Comparison of ENCODE assay signal across 10 mouse cellular contexts in genomic region chr15:59194421-59194820, GRCm38 (mm10).
DNase-seq lines count a peak whose midpoint lies in the region; ATAC-seq and TF ChIP-seq lines count a peak whose summit lies in the region.
"Had no signal": no experiment of that assay in that cellular context is flagged by ENCODE, and none has a peak within 500 bp of the region (broad histone marks: within the 10 kb centered on the region; RNA-seq: fewer than 3 reads in every experiment).

No protein-coding gene starts in this region.

- H3K36me3 ChIP-seq in embryonic facial prominence, embryonic 11.5 days (replicated peaks; ENCODE audit: control insufficient read depth, insufficient read depth, low read depth, low read length): no peaks in the 10 kb centered on the region
- H3K36me3 ChIP-seq in hindbrain, embryonic 11.5 days (ENCODE audit: control insufficient read depth, insufficient read depth, low read length): no peaks in the 10 kb centered on the region
- no peaks in the 10 kb centered on the region for H3K36me3 ChIP-seq in thymus, adult 2 months (ENCODE audit: control insufficient read depth, insufficient read depth, low read length)
- H3K36me3 ChIP-seq: neural tube, embryonic 13.5 days had no signal

- no peak for TF ChIP-seq CTCF in thymus, adult 2 months (IDR thresholded peaks at IDR 0.05; ENCODE audit: borderline replicate concordance, control insufficient read depth, extremely low read depth, insufficient read depth, low read length, poor library complexity)

- H3K27me3 ChIP-seq in embryonic facial prominence, embryonic 11.5 days (ENCODE audit: control insufficient read depth, insufficient read depth, low read length): no peaks in the 10 kb centered on the region
- H3K27me3 ChIP-seq in hindbrain, embryonic 11.5 days (ENCODE audit: control insufficient read depth, insufficient read depth, low read length): no peaks in the 10 kb centered on the region
- H3K27me3 ChIP-seq in thymus, adult 2 months (ENCODE audit: control insufficient read depth, insufficient read depth, low read length): no peaks in the 10 kb centered on the region
- H3K27me3 ChIP-seq: neural tube, embryonic 13.5 days; Patski had no signal

- no peaks in the 10 kb centered on the region for H3K4me1 ChIP-seq in embryonic facial prominence, embryonic 11.5 days (ENCODE audit: control insufficient read depth, insufficient read depth, low read length)
- H3K4me1 ChIP-seq in hindbrain, embryonic 11.5 days (replicated peaks; ENCODE audit: control insufficient read depth, insufficient read depth, low read length): peaks cover 10% of the 10 kb centered on the region
- H3K4me1 ChIP-seq in thymus, adult 2 months (replicated peaks; ENCODE audit: control insufficient read depth, insufficient read depth, low read length): no peaks in the 10 kb centered on the region

- H3K27ac ChIP-seq in embryonic facial prominence, embryonic 11.5 days (replicated peaks; ENCODE audit: low read depth, low read length): no peak overlapping the region
- no peak overlapping the region for H3K27ac ChIP-seq in hindbrain, embryonic 11.5 days (ENCODE audit: low read depth, low read length)
- H3K27ac ChIP-seq in thymus, adult 2 months (ENCODE audit: control insufficient read depth, insufficient read depth, low read length): no peak overlapping the region
- H3K27ac ChIP-seq: neural tube, embryonic 13.5 days had no signal

- ATAC-seq in embryonic facial prominence, embryonic 11.5 days (replicated peaks; ENCODE audit: insufficient number of reproducible peaks, low FRiP score, low TSS enrichment, low read depth): no peak
- ATAC-seq in hindbrain, embryonic 11.5 days (ENCODE audit: low FRiP score): 0 out of 2 replicates have a peak, but pooled peaks have one; percentile 43
- ATAC-seq: Patski had no signal

- H3K4me2 ChIP-seq in embryonic facial prominence, embryonic 11.5 days (ENCODE audit: low read depth, low read length): no peak overlapping the region
- H3K4me2 ChIP-seq in hindbrain, embryonic 11.5 days (replicated peaks; ENCODE audit: low read depth, low read length): no peak overlapping the region
- H3K4me2 ChIP-seq: neural tube, embryonic 13.5 days had no signal

- 50% methylated on average over 10 of the region's 10 CpGs for WGBS in embryonic facial prominence, embryonic 11.5 days
- 42% methylated on average over 10 of the region's 10 CpGs for WGBS in hindbrain, embryonic 11.5 days
- 94% methylated on average over 10 of the region's 10 CpGs for WGBS in thymus, adult 2 months

- H3K9me3 ChIP-seq in embryonic facial prominence, embryonic 11.5 days (replicated peaks; ENCODE audit: control insufficient read depth, low read length): no peaks in the 10 kb centered on the region
- H3K9me3 ChIP-seq in hindbrain, embryonic 11.5 days (ENCODE audit: control insufficient read depth, low read length): no peaks in the 10 kb centered on the region
- H3K9me3 ChIP-seq: neural tube, embryonic 13.5 days had no signal

- 0 out of 2 replicates have a peak overlapping the region, but pooled peaks have one; percentile 7 for H3K9ac ChIP-seq in embryonic facial prominence, embryonic 11.5 days (replicated peaks; ENCODE audit: low read length)
- H3K9ac ChIP-seq in hindbrain, embryonic 11.5 days (ENCODE audit: low read depth, low read length): no peak overlapping the region
- H3K9ac ChIP-seq: neural tube, embryonic 13.5 days had no signal

- DNase-seq in R1 (ENCODE audit: low read depth, low spot score): peak; percentile 30
- DNase-seq in adrenal gland, postnatal 10 days: peak; percentile 87
- no peak for DNase-seq in embryonic facial prominence, embryonic 11.5 days (ENCODE audit: low spot score)
- DNase-seq in hindbrain, embryonic 11.5 days (ENCODE audit: low spot score): peak; percentile 58
- DNase-seq in left cerebral cortex, adult 11 months (ENCODE audit: low spot score): peak; percentile 16
- DNase-seq in right cerebral cortex, postnatal 14 days: peak; percentile 21
- DNase-seq in thymus, postnatal 25 days: no peak
- DNase-seq in thymus, adult 2 months: no peak

- no peak overlapping the region for H3K4me3 ChIP-seq in embryonic facial prominence, embryonic 11.5 days (ENCODE audit: low read depth, low read length)
- no peak overlapping the region for H3K4me3 ChIP-seq in hindbrain, embryonic 11.5 days (ENCODE audit: low read depth, low read length)
- H3K4me3 ChIP-seq in thymus, adult 2 months (ENCODE audit: control insufficient read depth, insufficient read depth, low read length): no peak overlapping the region
- H3K4me3 ChIP-seq: neural tube, embryonic 13.5 days had no signal

- TF ChIP-seq POLR2A in thymus, adult 2 months (IDR thresholded peaks at IDR 0.05; ENCODE audit: control insufficient read depth, extremely low read depth, insufficient read depth, low read length, poor library complexity): no peak

Comparison
In these comparisons a context has a peak if more than half of its experiments do, and no peak if none do; other contexts are left out.
1. DNase-seq: peak in R1 (single experiment), adrenal gland, postnatal 10 days (single experiment), hindbrain, embryonic 11.5 days (single experiment), left cerebral cortex, adult 11 months (single experiment) and right cerebral cortex, postnatal 14 days (single experiment); none in embryonic facial prominence, embryonic 11.5 days (single experiment), thymus, postnatal 25 days (single experiment) and thymus, adult 2 months (single experiment).